Mouse (Mus musculus): Measurements from ENCODE around the gene Krt24.

DNA sequence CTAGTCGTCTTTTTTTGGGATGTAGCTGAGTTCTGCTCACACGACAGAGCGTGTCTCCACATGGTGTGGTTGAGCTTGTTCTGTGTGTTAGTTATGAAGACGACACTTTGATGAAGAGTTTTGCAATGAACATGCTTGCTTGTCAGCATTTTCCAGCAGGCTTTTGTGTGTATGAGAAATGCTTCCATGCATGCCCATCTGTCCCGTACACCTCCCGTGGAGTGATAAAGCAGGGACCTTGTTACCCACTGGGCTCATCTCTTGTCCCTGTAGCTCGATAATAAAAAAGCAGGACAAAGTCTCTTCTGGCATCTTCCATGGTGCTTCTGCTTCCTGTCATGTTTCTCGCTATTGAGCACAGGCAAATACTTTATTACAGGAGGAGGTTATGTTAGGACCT lies 32.4 kb downstream of the Krt24 start:
- TF ChIP-seq CEBPB (IDR thresholded peaks at IDR 0.05; ENCODE audit: insufficient read depth, poor library complexity, severe bottlenecking) (no peak), POLR2A (IDR thresholded peaks at IDR 0.05; ENCODE audit: insufficient read length, low read depth) (no peak), MYOD1 (IDR thresholded peaks at IDR 0.05; ENCODE audit: control insufficient read depth in 1 of 3, insufficient read length in 2 of 3, low read depth in 2 of 3) (no peak), USF1 (IDR thresholded peaks at IDR 0.05; ENCODE audit: low read depth) (no peak), SRF (IDR thresholded peaks at IDR 0.05; ENCODE audit: control insufficient read depth, insufficient read length, low read depth) (no peak), MAX (IDR thresholded peaks at IDR 0.05; ENCODE audit: low read depth) (no peak), POLR2AphosphoS2 (IDR thresholded peaks at IDR 0.05; ENCODE audit: insufficient read length, low read depth) (no peak), TCF12 (IDR thresholded peaks at IDR 0.05; ENCODE audit: insufficient read depth, poor library complexity, severe bottlenecking) (no peak), TCF3 (IDR thresholded peaks at IDR 0.05; ENCODE audit: insufficient read length, low read depth) (no peak), MYOG (IDR thresholded peaks at IDR 0.05; ENCODE audit: control insufficient read depth in 1 of 3, insufficient read depth in 1 of 3, insufficient read length in 2 of 3, low read depth in 2 of 3) (no peak)
